Mouse (Mus musculus) heart, embryonic 14.5 days (tissue): ENCODE results near the gene Atp8b5. TPM values are rescaled to one million over a fixed set of nuclear protein-coding genes. Genes with fewer than 3 reads are reported as not detected.

Experiments used
- ATAC-seq: fragments of 200-750 bp; cut with Nextera tagmentation; 2 replicates; pipeline ENCODE4 v1.8.0; 2017; ENCODE audit warnings: low read depth, moderate TSS enrichment; ENCODE audit not compliant: insufficient number of reproducible peaks, insufficient read depth, low FRiP score
- H3K27ac ChIP-seq, 2 experiments: fragments of 200-500 bp in 1 of 2; fragments of 300-500 bp in 1 of 2; sonication (generic) in 1 of 2; replicated peaks in 1 of 2; 2 replicates each; pipeline ENCODE4 v1.5.1; 2012 to 2014; ENCODE audit warnings: low read depth in 2 of 2, low read length in 2 of 2, control low read depth in 1 of 2, mild to moderate bottlenecking in 1 of 2, mixed read lengths in 1 of 2; ENCODE audit not compliant: control insufficient read depth in 1 of 2, insufficient read depth in 1 of 2
- H3K27me3 ChIP-seq: fragments of 300-500 bp; sonication (generic); 2 replicates; pipeline ENCODE4 v1.6.1; 2014; ENCODE audit warnings: mild to moderate bottlenecking, low read length, control low read depth; ENCODE audit not compliant: control insufficient read depth, insufficient read depth
- H3K36me3 ChIP-seq: fragments of 300-500 bp; sonication (generic); 2 replicates; pipeline ENCODE4 v1.6.1; 2014; ENCODE audit warnings: mild to moderate bottlenecking, control low read depth, low read length, mixed read lengths; ENCODE audit not compliant: control insufficient read depth, insufficient read depth
- H3K4me1 ChIP-seq, 2 experiments: fragments of 200-500 bp in 1 of 2; fragments of 300-500 bp in 1 of 2; sonication (generic) in 1 of 2; 2 replicates each; pipeline ENCODE4 v1.6.1; 2012 to 2014; ENCODE audit warnings: low read length in 2 of 2, control low read depth in 1 of 2, mixed read lengths in 1 of 2; ENCODE audit not compliant: control insufficient read depth in 2 of 2, insufficient read depth in 2 of 2
- H3K4me2 ChIP-seq: fragments of 300-500 bp; sonication (generic); 2 replicates; pipeline ENCODE4 v1.6.1; 2014; ENCODE audit warnings: mild to moderate bottlenecking, low read length
- H3K4me3 ChIP-seq, 2 experiments: fragments of 200-500 bp in 1 of 2; fragments of 300-500 bp in 1 of 2; sonication (generic) in 1 of 2; 2 replicates each; pipeline ENCODE4 v1.5.1; 2012 to 2014; ENCODE audit warnings: low read length in 2 of 2, mild to moderate bottlenecking in 2 of 2, control low read depth in 1 of 2, low read depth in 1 of 2, moderate library complexity in 1 of 2; ENCODE audit not compliant: control insufficient read depth in 1 of 2, insufficient read depth in 1 of 2
- H3K9ac ChIP-seq: fragments of 300-500 bp; sonication (generic); 2 replicates; pipeline ENCODE4 v1.6.1; 2014; ENCODE audit warnings: mild to moderate bottlenecking, low read length
- H3K9me3 ChIP-seq: fragments of 300-500 bp; sonication (generic); 2 replicates; pipeline ENCODE4 v1.6.1; 2016; ENCODE audit warnings: low read length, control low read depth; ENCODE audit not compliant: control insufficient read depth
- WGBS: fragments of 180-500 bp; shearing (Covaris S2); extraction: QIAGEN DNeasy Blood & Tissue Kit; methylation state at CpG from one replicate; pipeline ENCODE4 v1.1.7; 2014; 5-methylcytosine and 5-hydroxymethylcytosine counted together
- polyA plus RNA-seq: library from polyadenylated mRNA; unstranded; fragments of >200 nt; fragmentation: Nextera tagmentation; extraction: Ambion mirVana; gene quantifications from 2 replicates; pipeline ENCODE4 v1.2.1, GENCODE M21; 2014

The Atp8b5 gene
- polyA plus RNA-seq, 1 experiment from 2014 or later = 0.20 TPM

DNA sequence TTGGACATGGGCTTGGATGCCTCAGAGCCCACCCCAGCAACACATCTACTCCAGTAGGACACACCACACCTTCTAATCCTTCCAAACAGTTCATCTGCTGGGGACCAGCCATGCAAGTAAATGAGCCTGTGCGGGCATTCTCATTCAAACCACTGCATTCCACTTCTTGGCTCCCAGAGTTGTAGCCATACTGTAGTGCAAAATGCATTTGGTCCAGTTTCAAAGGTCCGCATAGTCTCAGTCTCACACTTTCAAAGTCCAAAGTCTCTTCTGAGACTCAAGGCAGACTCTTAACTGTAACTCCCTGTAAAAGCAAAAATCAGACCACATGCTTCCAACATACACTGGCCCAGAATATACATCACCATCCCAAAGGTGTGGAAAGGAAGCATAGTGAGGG, 78.0 kb downstream of the Atp8b5 start:
- H3K27ac ChIP-seq = no peak overlapping the region
- H3K27me3 ChIP-seq = no peaks in the 10 kb centered on the region
- no peaks in the 10 kb centered on the region for H3K9me3 ChIP-seq
- 78% methylated on average over 2 of the region's 2 CpGs for WGBS
- H3K4me1 ChIP-seq = no peaks in the 10 kb centered on the region
- no peaks in the 10 kb centered on the region for H3K36me3 ChIP-seq
- no peak overlapping the region for H3K4me3 ChIP-seq
- ATAC-seq = no peak
- no peak overlapping the region for H3K4me2 ChIP-seq
- H3K9ac ChIP-seq = no peak overlapping the region

DNA sequence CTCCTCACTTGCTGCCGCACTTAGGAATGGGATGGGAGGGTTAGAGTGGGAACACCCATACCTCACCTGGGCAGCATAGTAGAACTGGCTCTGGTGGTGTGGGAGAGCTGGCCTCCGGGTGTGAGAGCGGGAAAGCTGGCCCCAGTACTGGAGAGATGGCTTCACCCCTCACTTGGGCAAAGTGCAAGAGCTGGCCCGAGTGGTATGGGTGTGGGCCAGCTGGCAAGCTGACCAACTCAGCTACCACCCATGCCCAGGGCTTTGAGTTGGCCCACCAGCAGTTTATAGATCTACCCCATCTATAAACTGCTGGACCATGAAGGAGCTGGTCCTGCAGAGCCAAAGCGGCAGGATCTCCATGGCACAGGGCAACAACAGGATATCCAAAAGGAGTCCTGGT, 82.2 kb downstream of the Atp8b5 start:
- Histone ChIP-seq H3K36me3 (no peaks in the 10 kb centered on the region), H3K27me3 (no peaks in the 10 kb centered on the region), H3K9ac (no peak overlapping the region), H3K4me3 (no peak overlapping the region), H3K9me3 (peaks cover 4% of the 10 kb centered on the region; the same call in 1 of the 2 replicates), H3K4me1 (no peaks in the 10 kb centered on the region), H3K27ac (no peak overlapping the region), H3K4me2 (no peak overlapping the region)
- WGBS = 91% methylated on average over 5 of the region's 5 CpGs
- ATAC-seq = no peak

DNA sequence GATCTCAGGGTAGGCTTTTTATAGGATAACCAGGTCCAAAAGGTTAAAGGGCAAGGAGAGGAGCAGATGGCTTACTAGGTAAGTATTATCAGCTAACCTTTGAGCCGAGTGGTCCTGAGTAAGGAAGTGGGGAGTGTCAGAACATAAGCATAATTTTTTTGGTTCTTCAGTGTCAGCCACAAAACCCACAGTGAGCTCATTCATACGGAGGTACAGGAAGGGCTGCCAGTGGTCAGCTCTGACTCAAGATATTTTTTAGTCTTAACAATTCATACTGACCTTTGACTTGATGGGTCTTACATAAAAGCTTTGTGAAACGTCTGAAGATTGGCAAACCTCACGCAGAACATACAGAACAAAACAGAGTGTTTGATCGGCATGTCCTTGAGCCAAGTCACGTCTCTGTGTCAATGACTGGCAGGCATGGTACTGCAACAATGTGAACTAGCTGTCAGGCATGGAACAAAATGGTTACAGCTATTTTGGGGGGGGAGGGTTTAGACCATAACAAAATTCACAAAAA, 83.1 kb downstream of the Atp8b5 start:
- H3K4me3 ChIP-seq = no peak overlapping the region
- H3K36me3 ChIP-seq = no peaks in the 10 kb centered on the region
- H3K9ac ChIP-seq = no peak overlapping the region
- H3K4me1 ChIP-seq = no peaks in the 10 kb centered on the region
- no peak overlapping the region for H3K4me2 ChIP-seq
- H3K27ac ChIP-seq = no peak overlapping the region
- H3K9me3 ChIP-seq = peaks cover 4% of the 10 kb centered on the region; the same call in 1 of the 2 replicates
- no peaks in the 10 kb centered on the region for H3K27me3 ChIP-seq
- WGBS = 67% methylated on average over 6 of the region's 6 CpGs
- ATAC-seq = no peak

DNA sequence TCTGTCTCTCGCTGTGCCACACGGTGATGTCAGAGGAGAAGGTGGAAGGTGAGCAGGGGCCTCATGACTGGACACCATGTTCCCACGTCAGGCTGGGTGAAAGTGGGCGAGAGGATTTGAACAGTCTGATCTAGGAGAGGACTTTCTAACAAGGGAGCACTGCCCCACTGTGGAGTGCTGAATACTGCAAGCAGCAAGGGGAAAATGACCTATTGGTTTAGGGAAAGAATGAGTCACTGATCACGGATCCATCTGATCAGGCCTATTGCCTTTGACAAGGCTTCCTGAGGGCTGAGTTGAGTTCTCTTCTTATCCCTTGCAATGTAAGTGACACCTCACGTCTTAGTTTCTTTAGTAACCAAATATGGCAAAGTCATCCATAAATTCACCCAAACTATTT, 86.7 kb downstream of the Atp8b5 start:
- H3K9me3 ChIP-seq = peaks cover 4% of the 10 kb centered on the region; the same call in 1 of the 2 replicates
- no peak overlapping the region for H3K9ac ChIP-seq
- H3K4me3 ChIP-seq = no peak overlapping the region
- no peak overlapping the region for H3K4me2 ChIP-seq
- H3K36me3 ChIP-seq = no peaks in the 10 kb centered on the region
- no peaks in the 10 kb centered on the region for H3K4me1 ChIP-seq
- no peak for ATAC-seq
- no peaks in the 10 kb centered on the region for H3K27me3 ChIP-seq
- 81% methylated on average over 6 of the region's 6 CpGs for WGBS
- no peak overlapping the region for H3K27ac ChIP-seq

DNA sequence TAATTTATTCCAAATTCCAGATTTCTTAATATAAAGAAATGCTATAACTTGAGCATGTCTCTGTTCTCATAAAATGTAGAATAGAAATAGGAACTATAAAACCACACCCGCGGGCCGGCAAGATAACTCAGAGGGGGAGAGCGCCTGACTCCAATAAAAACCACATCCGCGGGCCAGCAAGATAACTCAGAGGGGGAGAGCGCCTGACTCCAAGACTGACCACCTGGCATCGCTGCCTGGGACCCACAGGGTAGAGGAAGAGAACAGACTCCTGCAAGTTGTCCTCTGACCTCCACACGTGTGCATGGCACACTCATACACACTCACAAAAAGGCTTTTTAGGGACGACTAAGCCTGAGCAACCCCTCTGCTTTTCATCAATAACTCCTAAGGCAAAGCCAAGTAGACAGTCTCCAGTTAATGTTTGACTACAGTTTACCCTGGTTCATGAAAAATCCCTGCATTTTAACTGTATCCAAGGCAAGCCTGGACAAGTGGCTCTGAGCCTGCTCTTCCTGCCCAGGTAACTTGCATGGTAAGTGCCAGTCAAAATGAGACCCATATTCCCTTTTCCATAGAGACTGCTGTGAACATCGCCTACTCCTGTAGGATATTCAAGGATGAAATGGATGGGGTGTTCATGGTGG, 98.1 kb downstream of the Atp8b5 start:
- H3K9me3 ChIP-seq = no peaks in the 10 kb centered on the region
- H3K27me3 ChIP-seq = no peaks in the 10 kb centered on the region
- WGBS = 80% methylated on average over 11 of the region's 11 CpGs
- H3K4me1 ChIP-seq = no peaks in the 10 kb centered on the region
- no peak for ATAC-seq
- no peak overlapping the region for H3K4me3 ChIP-seq
- H3K4me2 ChIP-seq = no peak overlapping the region
- no peak overlapping the region for H3K9ac ChIP-seq
- no peaks in the 10 kb centered on the region for H3K36me3 ChIP-seq
- H3K27ac ChIP-seq = no peak overlapping the region

DNA sequence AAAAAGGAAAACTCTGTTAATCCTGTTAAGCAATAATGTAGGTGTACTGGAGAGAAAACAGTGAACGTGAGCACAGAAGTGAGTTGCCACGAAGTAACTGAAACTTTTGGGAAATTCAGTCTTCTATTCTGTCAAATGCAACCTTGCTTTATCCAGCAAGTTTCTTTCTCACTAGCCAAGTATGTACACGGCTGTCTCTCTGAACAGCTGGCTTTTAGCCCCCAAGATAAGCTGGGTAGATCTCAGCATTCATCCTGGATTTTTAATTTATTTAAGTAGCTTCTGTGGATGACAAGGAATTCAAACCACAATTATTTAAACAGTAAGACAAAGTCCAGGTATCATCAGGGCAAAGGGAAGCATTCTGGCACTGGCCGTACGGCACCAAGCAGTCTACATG, 100.3 kb downstream of the Atp8b5 start:
- Histone ChIP-seq H3K9ac (no peak overlapping the region), H3K4me1 (no peaks in the 10 kb centered on the region), H3K27me3 (no peaks in the 10 kb centered on the region), H3K4me3 (no peak overlapping the region), H3K36me3 (no peaks in the 10 kb centered on the region), H3K27ac (no peak overlapping the region), H3K4me2 (no peak overlapping the region), H3K9me3 (no peaks in the 10 kb centered on the region)
- WGBS = 68% methylated on average over 5 of the region's 5 CpGs
- ATAC-seq = no peak

DNA sequence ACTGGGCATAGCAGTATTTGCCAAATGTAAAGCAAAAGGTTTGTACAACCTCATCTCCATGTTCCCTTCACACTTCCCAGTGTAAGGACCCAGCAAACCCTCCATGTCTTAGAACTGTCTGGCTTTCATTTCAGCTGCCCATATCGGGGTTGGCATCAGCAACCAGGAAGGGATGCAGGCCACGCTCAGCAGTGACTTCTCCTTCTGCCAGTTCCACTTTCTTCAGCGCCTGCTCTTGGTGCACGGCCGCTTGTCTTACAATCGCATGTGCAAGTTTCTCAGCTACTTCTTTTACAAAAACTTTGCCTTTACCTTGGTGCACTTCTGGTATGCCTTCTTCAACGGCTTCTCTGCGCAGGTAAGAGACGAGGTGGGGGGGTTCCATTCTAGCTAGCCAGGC, 100.8 kb downstream of the Atp8b5 start:
- Histone ChIP-seq H3K27me3 (no peaks in the 10 kb centered on the region), H3K4me3 (no peak overlapping the region), H3K4me1 (no peaks in the 10 kb centered on the region), H3K36me3 (no peaks in the 10 kb centered on the region), H3K9ac (no peak overlapping the region), H3K27ac (no peak overlapping the region), H3K9me3 (no peaks in the 10 kb centered on the region), H3K4me2 (no peak overlapping the region)
- no peak for ATAC-seq
- WGBS = 87% methylated on average over 9 of the region's 9 CpGs

DNA sequence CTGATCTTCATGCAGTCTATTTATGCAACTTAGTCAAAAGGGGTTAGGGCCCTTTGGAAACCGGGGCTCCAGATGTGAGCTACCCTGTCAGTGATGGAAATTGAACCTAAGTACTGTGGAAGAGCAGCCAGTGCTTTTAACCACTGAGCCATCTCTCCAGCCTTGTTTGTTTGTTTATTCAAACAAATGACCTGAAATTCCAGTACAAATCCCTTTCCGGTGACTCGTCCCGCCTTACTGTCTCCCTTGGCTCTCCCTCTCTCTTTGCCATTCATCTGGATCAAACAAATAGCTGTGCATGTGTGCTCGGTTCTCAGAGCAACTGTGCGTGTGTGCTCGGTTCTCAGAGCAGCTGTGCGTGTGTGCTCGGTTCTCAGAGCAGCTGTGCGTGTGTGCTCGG, 104.4 kb downstream of the Atp8b5 start:
- Histone ChIP-seq H3K4me2 (no peak overlapping the region), H3K27me3 (no peaks in the 10 kb centered on the region), H3K4me3 (no peak overlapping the region), H3K9ac (no peak overlapping the region), H3K4me1 (no peaks in the 10 kb centered on the region), H3K9me3 (no peaks in the 10 kb centered on the region), H3K27ac (no peak overlapping the region), H3K36me3 (no peaks in the 10 kb centered on the region)
- ATAC-seq = no peak
- 67% methylated on average over 10 of the region's 11 CpGs for WGBS
